Mouse (Mus musculus): ENCODE results near the gene Acad12. TPM values are rescaled to one million over a fixed set of nuclear protein-coding genes. Genes with fewer than 3 reads are reported as not detected.
"Not testable (repeated sequence)": the region's sequence is repeated elsewhere in the genome, so short reads cannot be mapped to it uniquely, and the experiment has no call there.

Acad12 gene
- 4.1 and 4.5 TPM in 2 replicates for total RNA-seq (2015)
- total RNA-seq (2017) = 1.5 and 4.2 TPM in 2 replicates

- ATAC-seq (replicated peaks; ENCODE audit: poor library complexity) = peak; percentile 84
Measured at GRCm38 (mm10) chr5:121618592-121619513, at the start of gene Acad12. Gene Acad12, minus strand, starts transcription at chr5:121618938.

- ATAC-seq (replicated peaks; ENCODE audit: poor library complexity) = no peak
Measured at GRCm38 (mm10) chr5:121668411-121668810, 49.7 kb upstream of the Acad12 start.

GRCm38 (mm10) chr5:121667067-121667466, 48.3 kb upstream of the Acad12 start:
- no peak for ATAC-seq (replicated peaks; ENCODE audit: poor library complexity)

- ATAC-seq (replicated peaks; ENCODE audit: poor library complexity) = no peak
Measured at GRCm38 (mm10) chr5:121664971-121665370, 46.2 kb upstream of the Acad12 start.

GRCm38 (mm10) chr5:121664078-121664477, 45.3 kb upstream of the Acad12 start:
- ATAC-seq (replicated peaks; ENCODE audit: poor library complexity) = no peak

- ATAC-seq (replicated peaks; ENCODE audit: poor library complexity) = no peak
Measured at GRCm38 (mm10) chr5:121663456-121663855, 44.7 kb upstream of the Acad12 start.

- no peak for ATAC-seq (replicated peaks; ENCODE audit: poor library complexity)
Measured at GRCm38 (mm10) chr5:121661494-121661893, 42.8 kb upstream of the Acad12 start.

GRCm38 (mm10) chr5:121660897-121661254, 42.1 kb upstream of the Acad12 start:
- peak; percentile 32 for ATAC-seq (replicated peaks; ENCODE audit: poor library complexity)

GRCm38 (mm10) chr5:121660059-121660896, 41.5 kb upstream of the Acad12 start, which contains the start of the genes Acad10 and Brap:
Gene Acad10, minus strand, starts transcription at chr5:121660514.
Gene Brap, plus strand, starts transcription at chr5:121660563.
- ATAC-seq (replicated peaks; ENCODE audit: poor library complexity) = peak; percentile 87

GRCm38 (mm10) chr5:121657656-121658055, 38.9 kb upstream of the Acad12 start:
- not testable (repeated sequence) for ATAC-seq (replicated peaks; ENCODE audit: poor library complexity)

- ATAC-seq (replicated peaks; ENCODE audit: poor library complexity) = not testable (repeated sequence)
Measured at GRCm38 (mm10) chr5:121656866-121657265, 38.1 kb upstream of the Acad12 start.

- ATAC-seq (replicated peaks; ENCODE audit: poor library complexity) = no peak
Measured at GRCm38 (mm10) chr5:121654526-121654925, 35.8 kb upstream of the Acad12 start.

GRCm38 (mm10) chr5:121649134-121649533, 30.4 kb upstream of the Acad12 start:
- ATAC-seq (replicated peaks; ENCODE audit: poor library complexity) = no peak

- ATAC-seq (replicated peaks; ENCODE audit: poor library complexity) = no peak
Measured at GRCm38 (mm10) chr5:121639601-121640000, 20.9 kb upstream of the Acad12 start.

- no peak for ATAC-seq (replicated peaks; ENCODE audit: poor library complexity)
Measured at GRCm38 (mm10) chr5:121637296-121637695, 18.6 kb upstream of the Acad12 start.

- ATAC-seq (replicated peaks; ENCODE audit: poor library complexity) = no peak
Measured at GRCm38 (mm10) chr5:121634668-121635067, 15.9 kb upstream of the Acad12 start.

GRCm38 (mm10) chr5:121632804-121633203, 14.1 kb upstream of the Acad12 start:
- ATAC-seq (replicated peaks; ENCODE audit: poor library complexity) = no peak

- not testable (repeated sequence) for ATAC-seq (replicated peaks; ENCODE audit: poor library complexity)
Measured at GRCm38 (mm10) chr5:121631106-121631647, 12.4 kb upstream of the Acad12 start.

- ATAC-seq (replicated peaks; ENCODE audit: poor library complexity) = peak; percentile 85
Measured at GRCm38 (mm10) chr5:121627871-121628270, 9.1 kb upstream of the Acad12 start.

GRCm38 (mm10) chr5:121623241-121623640, 4.5 kb upstream of the Acad12 start:
- ATAC-seq (replicated peaks; ENCODE audit: poor library complexity) = no peak

GRCm38 (mm10) chr5:121621102-121621501, 2.4 kb upstream of the Acad12 start:
- no peak for ATAC-seq (replicated peaks; ENCODE audit: poor library complexity)

Data from megakaryocyte progenitor cell, adult 5-6 weeks (primary cell).